In genomic region chr1:180256866-180257265, GRCm38 (mm10) we compare ENCODE assay signal across 8 mouse cellular contexts. TPM values are rescaled to one million over a fixed set of nuclear protein-coding genes. Genes with fewer than 3 reads are reported as not detected.
A peak's percentile ranks its signal among the peaks of the same experiment; 100 is the strongest.
DNase-seq lines count a peak whose midpoint lies in the region; ATAC-seq and TF ChIP-seq lines count a peak whose summit lies in the region.

No protein-coding gene starts in this region.

- peak overlapping the region; percentile 81 for H3K9ac ChIP-seq in kidney, embryonic 16.5 days (replicated peaks; ENCODE audit: low read length)
- 0 out of 2 replicates have a peak overlapping the region, but pooled peaks have one; percentile 33 for H3K9ac ChIP-seq in embryonic facial prominence, embryonic 15.5 days
- H3K9ac ChIP-seq in intestine, embryonic 14.5 days (ENCODE audit: low read length): peak overlapping the region; percentile 54

- H3K4me2 ChIP-seq in kidney, embryonic 16.5 days (replicated peaks; ENCODE audit: low read depth, low read length): peak overlapping the region; percentile 84
- peak overlapping the region; percentile 97 for H3K4me2 ChIP-seq in embryonic facial prominence, embryonic 15.5 days (replicated peaks)
- H3K4me2 ChIP-seq in intestine, embryonic 14.5 days (ENCODE audit: low read length): peak overlapping the region; percentile 75
- H3K4me2 ChIP-seq in myocyte (ENCODE audit: low read depth): peak overlapping the region; percentile 97

- H3K36me3 ChIP-seq in kidney, embryonic 16.5 days (ENCODE audit: insufficient read depth, low read length): no peaks in the 10 kb centered on the region
- no peaks in the 10 kb centered on the region for H3K36me3 ChIP-seq in embryonic facial prominence, embryonic 15.5 days
- no peaks in the 10 kb centered on the region for H3K36me3 ChIP-seq in intestine, embryonic 14.5 days (ENCODE audit: control insufficient read depth, insufficient read depth, low read length)
- no peaks in the 10 kb centered on the region for H3K36me3 ChIP-seq in myocyte (ENCODE audit: control insufficient read depth, insufficient read depth)

- H3K27ac ChIP-seq in kidney, embryonic 16.5 days (ENCODE audit: low read length): peak overlapping the region; percentile 77; the same call in 1 of the 2 replicates
- no peak overlapping the region for H3K27ac ChIP-seq in embryonic facial prominence, embryonic 15.5 days (replicated peaks)
- peak overlapping the region; percentile 51 for H3K27ac ChIP-seq in intestine, embryonic 14.5 days (ENCODE audit: low read depth)

- ATAC-seq in kidney, embryonic 16.5 days (ENCODE audit: low FRiP score, low TSS enrichment): no peak
- ATAC-seq in embryonic facial prominence, embryonic 15.5 days (ENCODE audit: insufficient number of reproducible peaks, low FRiP score, low TSS enrichment, low read depth): no peak
- no peak for ATAC-seq in intestine, embryonic 14.5 days (replicated peaks; ENCODE audit: low FRiP score, low TSS enrichment, low read depth)

- DNase-seq in kidney, adult 8-10 months: no peak
- DNase-seq in intestine, embryonic 14.5 days (ENCODE audit: low spot score): no peak
- no peak for DNase-seq in left cerebral cortex, adult 8-10 months (ENCODE audit: low spot score in 2 of 2)
- no peak for DNase-seq in gastrocnemius, postnatal 25 days
- no peak for DNase-seq in adipocyte (ENCODE audit: low spot score)

- H3ac ChIP-seq in myocyte (ENCODE audit: control insufficient read depth, insufficient read length): no peak overlapping the region

- H3K79me2 ChIP-seq in myocyte (ENCODE audit: control insufficient read depth, insufficient read depth): no peaks in the 10 kb centered on the region

- no peaks in the 10 kb centered on the region for H3K9me3 ChIP-seq in kidney, embryonic 16.5 days (ENCODE audit: low read length)
- H3K9me3 ChIP-seq in embryonic facial prominence, embryonic 15.5 days (replicated peaks): no peaks in the 10 kb centered on the region
- H3K9me3 ChIP-seq in intestine, embryonic 14.5 days (ENCODE audit: control insufficient read depth, low read length): no peaks in the 10 kb centered on the region

- peak overlapping the region; percentile 73 for H3K4me3 ChIP-seq in kidney, embryonic 16.5 days (ENCODE audit: low read length)
- H3K4me3 ChIP-seq in embryonic facial prominence, embryonic 15.5 days (replicated peaks): peak overlapping the region; percentile 88
- H3K4me3 ChIP-seq in intestine, embryonic 14.5 days (ENCODE audit: low read depth, low read length): peak overlapping the region; percentile 55
- H3K4me3 ChIP-seq in myocyte: peak overlapping the region; percentile 36

- H3K4me1 ChIP-seq in kidney, embryonic 16.5 days (ENCODE audit: insufficient read depth, low read length): peaks cover 18% of the 10 kb centered on the region
- H3K4me1 ChIP-seq in embryonic facial prominence, embryonic 15.5 days: peaks cover 13% of the 10 kb centered on the region
- H3K4me1 ChIP-seq in intestine, embryonic 14.5 days (replicated peaks; ENCODE audit: control insufficient read depth, insufficient read depth, low read length): peaks cover 11% of the 10 kb centered on the region; the same call in 1 of the 2 replicates

- no peaks in the 10 kb centered on the region for H3K27me3 ChIP-seq in kidney, embryonic 16.5 days (ENCODE audit: insufficient read depth, low read length)
- no peaks in the 10 kb centered on the region for H3K27me3 ChIP-seq in embryonic facial prominence, embryonic 15.5 days
- H3K27me3 ChIP-seq in intestine, embryonic 14.5 days (replicated peaks; ENCODE audit: control insufficient read depth, insufficient read depth, low read length): no peaks in the 10 kb centered on the region
- H3K27me3 ChIP-seq in myocyte (ENCODE audit: control insufficient read depth, insufficient read depth, insufficient read length): no peaks in the 10 kb centered on the region

- TF ChIP-seq POLR2A in myocyte (IDR thresholded peaks at IDR 0.05; ENCODE audit: insufficient read length, low read depth): no peak

- 52% methylated on average over 4 of the region's 4 CpGs for WGBS in kidney, embryonic 16.5 days
- WGBS in embryonic facial prominence, embryonic 15.5 days: 53% methylated on average over 4 of the region's 4 CpGs
- 62% methylated on average over 4 of the region's 4 CpGs for WGBS in intestine, embryonic 14.5 days

TF ChIP-seq in myocyte, 11 proteins besides CTCF, POLR2A, EP300 and RAD21:
- no peak for TF ChIP-seq POLR2AphosphoS2 (IDR thresholded peaks at IDR 0.05; ENCODE audit: insufficient read length, low read depth)
- no peak for TF ChIP-seq E2F4 (IDR thresholded peaks at IDR 0.05; ENCODE audit: insufficient read depth)
- TF ChIP-seq MAX (IDR thresholded peaks at IDR 0.05; ENCODE audit: low read depth): no peak
- TF ChIP-seq MYOD1 (IDR thresholded peaks at IDR 0.05; ENCODE audit: control insufficient read depth in 1 of 3, insufficient read length in 2 of 3, low read depth in 2 of 3): no peak
- no peak for TF ChIP-seq TCF3 (IDR thresholded peaks at IDR 0.05; ENCODE audit: insufficient read length, low read depth)
TF ChIP-seq in myocyte: peak in this region for 0.

RNA-seq across cellular contexts. Expression of gene Psen2, which starts 6.4 kb away (rescaled TPM):
- polyA plus RNA-seq in kidney, embryonic 16.5 days (2015; fragmentation: Nextera tagmentation; extraction: Ambion mirVana): 24.1 and 24.5 TPM in 2 replicates
- 22.3 and 24.6 TPM in 2 replicates for polyA plus RNA-seq in embryonic facial prominence, embryonic 15.5 days (2015; fragmentation: Nextera tagmentation; extraction: Ambion mirVana)
- polyA plus RNA-seq in intestine, embryonic 14.5 days (2014; fragmentation: Nextera tagmentation; extraction: Ambion mirVana): 13.9 and 15.6 TPM in 2 replicates
- 28.6 TPM for polyA plus RNA-seq in myocyte (2012; fragmentation: generic; extraction: Trizol)
- total RNA-seq in left cerebral cortex, adult 8-10 months (2022): 10 to 100 TPM; 19.5 to 21.7 (median 20.9) TPM
- total RNA-seq in gastrocnemius, postnatal 25 days (2021): 1 to 10 TPM; 6.8 to 8.4 TPM

RNA-seq across cellular contexts. Expression of gene Coq8a, which starts 57.5 kb away (rescaled TPM):
- 17.7 and 21.8 TPM in 2 replicates for polyA plus RNA-seq in kidney, embryonic 16.5 days (2015; fragmentation: Nextera tagmentation; extraction: Ambion mirVana)
- polyA plus RNA-seq in embryonic facial prominence, embryonic 15.5 days (2015; fragmentation: Nextera tagmentation; extraction: Ambion mirVana): 11.8 and 12.1 TPM in 2 replicates
- polyA plus RNA-seq in intestine, embryonic 14.5 days (2014; fragmentation: Nextera tagmentation; extraction: Ambion mirVana): 11.4 and 12.4 TPM in 2 replicates
- 79.8 TPM for polyA plus RNA-seq in myocyte (2012; fragmentation: generic; extraction: Trizol)
- 10 to 100 TPM; 59.6 to 79.0 (median 61.8) TPM for total RNA-seq in left cerebral cortex, adult 8-10 months (2022)
- total RNA-seq in gastrocnemius, postnatal 25 days (2021): 100 to 1,000 TPM; 871 to 916 TPM

Comparison
In these comparisons a context has a peak if more than half of its experiments do, and no peak if none do; other contexts are left out.
1. H3K4me3 ChIP-seq: peak in every context shown above with its lines; median percentile 88 in embryonic facial prominence, embryonic 15.5 days; 73 in kidney, embryonic 16.5 days; 55 in intestine, embryonic 14.5 days; 36 in myocyte.